29 mouse cellular contexts compared by ENCODE assay signal in genomic region chr14:35538835-35539234, GRCm38 (mm10).
"Had no signal": no experiment of that assay in that cellular context is flagged by ENCODE, and none has a peak within 500 bp of the region (broad histone marks: within the 10 kb centered on the region; RNA-seq: fewer than 3 reads in every experiment).

No protein-coding gene starts in this region.

- ATAC-seq: forebrain, embryonic 13.5 days; forebrain, embryonic 14.5 days; forebrain, embryonic 15.5 days; forebrain, embryonic 16.5 days; forebrain, postnatal 0 days had no signal

- H3K9ac ChIP-seq: embryonic facial prominence, embryonic 12.5 days; embryonic facial prominence, embryonic 13.5 days; embryonic facial prominence, embryonic 15.5 days; forebrain, embryonic 12.5 days; forebrain, embryonic 13.5 days; forebrain, embryonic 15.5 days; forebrain, postnatal 0 days had no signal

- H3K4me3 ChIP-seq: embryonic facial prominence, embryonic 10.5 days; embryonic facial prominence, embryonic 12.5 days; embryonic facial prominence, embryonic 13.5 days; embryonic facial prominence, embryonic 15.5 days; erythroblast, embryonic 14.5 days; forebrain, embryonic 10.5 days; forebrain, embryonic 12.5 days; forebrain, embryonic 13.5 days; forebrain, embryonic 15.5 days; gastrocnemius, adult 2 months; heart, adult 2 months had no signal

- DNase-seq: cerebellum, adult 2 months; cerebellum, adult 8-10 months; cerebellum, adult 9-10 months; cerebellum, adult 9-11 months; cerebellum, postnatal 10 days; cerebellum, postnatal 14 days; cerebellum, postnatal 25 days; cerebellum, postnatal 36 days; embryo, embryonic 11 days; forebrain, postnatal 0 days; gastrocnemius, adult 2 months; gastrocnemius, postnatal 10 days; gastrocnemius, postnatal 14 days; gastrocnemius, postnatal 25 days; gastrocnemius, postnatal 36 days; heart, adult 11 months; heart, adult 18-20 months; heart, adult 2 months had no signal

- H3K9me3 ChIP-seq: embryonic facial prominence, embryonic 10.5 days; embryonic facial prominence, embryonic 12.5 days; embryonic facial prominence, embryonic 13.5 days; embryonic facial prominence, embryonic 15.5 days; forebrain, embryonic 10.5 days; forebrain, embryonic 12.5 days; forebrain, embryonic 13.5 days; forebrain, embryonic 15.5 days had no signal

- H3K4me2 ChIP-seq: embryonic facial prominence, embryonic 12.5 days; embryonic facial prominence, embryonic 13.5 days; embryonic facial prominence, embryonic 15.5 days; forebrain, embryonic 12.5 days; forebrain, embryonic 13.5 days; forebrain, embryonic 15.5 days had no signal

- H3K27me3 ChIP-seq: embryonic facial prominence, embryonic 12.5 days; embryonic facial prominence, embryonic 13.5 days; embryonic facial prominence, embryonic 15.5 days; forebrain, embryonic 12.5 days; forebrain, embryonic 13.5 days; forebrain, embryonic 15.5 days had no signal

- H3K36me3 ChIP-seq: embryonic facial prominence, embryonic 10.5 days; embryonic facial prominence, embryonic 12.5 days; embryonic facial prominence, embryonic 13.5 days; embryonic facial prominence, embryonic 15.5 days; forebrain, embryonic 10.5 days; forebrain, embryonic 12.5 days; forebrain, embryonic 15.5 days had no signal

- H3K4me1 ChIP-seq: embryonic facial prominence, embryonic 12.5 days; embryonic facial prominence, embryonic 15.5 days; forebrain, embryonic 13.5 days; forebrain, embryonic 15.5 days had no signal

- H3K27ac ChIP-seq: embryonic facial prominence, embryonic 10.5 days; embryonic facial prominence, embryonic 12.5 days; embryonic facial prominence, embryonic 13.5 days; embryonic facial prominence, embryonic 15.5 days; forebrain, embryonic 10.5 days; forebrain, embryonic 12.5 days; forebrain, embryonic 13.5 days; forebrain, embryonic 15.5 days; gastrocnemius, adult 2 months; heart, adult 2 months had no signal
